Mouse (Mus musculus) limb, embryonic 11.5 days (tissue): ENCODE results near the gene Gng7. TPM values are rescaled to one million over a fixed set of nuclear protein-coding genes. Genes with fewer than 3 reads are reported as not detected.

Experiments used
- ATAC-seq: fragments of 200-750 bp; cut with Nextera tagmentation; 2 replicates; pipeline ENCODE4 v1.8.0; 2017; ENCODE audit warnings: low read depth; ENCODE audit not compliant: insufficient number of reproducible peaks, low FRiP score, low TSS enrichment
- DNase-seq: peaks from one replicate; pipeline ENCODE4 v3.0.0-alpha.2; 2015; ENCODE audit warnings: low spot score
- H3K27ac ChIP-seq: fragments of 300-500 bp; sonication (generic); replicated peaks from 2 replicates; pipeline ENCODE4 v1.5.1; 2014; ENCODE audit warnings: low read depth, mild to moderate bottlenecking, low read length
- H3K27me3 ChIP-seq: fragments of 300-500 bp; sonication (generic); 2 replicates; pipeline ENCODE4 v1.6.1; 2014; ENCODE audit warnings: mild to moderate bottlenecking, low read length, mixed read lengths; ENCODE audit not compliant: control insufficient read depth, insufficient read depth
- H3K36me3 ChIP-seq: fragments of 300-500 bp; sonication (generic); 2 replicates; pipeline ENCODE4 v1.6.1; 2014; ENCODE audit warnings: mild to moderate bottlenecking, low read length, moderate library complexity, mixed read lengths; ENCODE audit not compliant: control insufficient read depth, insufficient read depth
- H3K4me1 ChIP-seq: fragments of 300-500 bp; sonication (generic); 2 replicates; pipeline ENCODE4 v1.6.1; 2014; ENCODE audit warnings: low read length, mixed read lengths; ENCODE audit not compliant: control insufficient read depth, insufficient read depth
- H3K4me2 ChIP-seq: fragments of 300-500 bp; sonication (generic); 2 replicates; pipeline ENCODE4 v1.6.1; 2014; ENCODE audit warnings: low read depth, mild to moderate bottlenecking, moderate library complexity; ENCODE audit not compliant: severe bottlenecking
- H3K4me3 ChIP-seq: fragments of 300-500 bp; sonication (generic); 2 replicates; pipeline ENCODE4 v1.5.1; 2014; ENCODE audit warnings: low read depth, low read length
- H3K9ac ChIP-seq: fragments of 300-500 bp; sonication (generic); 2 replicates; pipeline ENCODE4 v1.6.1; 2014; ENCODE audit warnings: mild to moderate bottlenecking, low read length
- H3K9me3 ChIP-seq: fragments of 300-500 bp; sonication (generic); 2 replicates; pipeline ENCODE4 v1.6.1; 2016; ENCODE audit warnings: low read length; ENCODE audit not compliant: control insufficient read depth
- WGBS: fragments of 180-500 bp; shearing (Covaris S2); extraction: QIAGEN DNeasy Blood & Tissue Kit; methylation state at CpG from one replicate; pipeline ENCODE4 v1.1.7; 2014; 5-methylcytosine and 5-hydroxymethylcytosine counted together
- polyA plus RNA-seq: library from polyadenylated mRNA; unstranded; fragments of >200 nt; fragmentation: Nextera tagmentation; extraction: Ambion mirVana; gene quantifications from 2 replicates; pipeline ENCODE4 v1.2.1, GENCODE M21; 2014

The Gng7 gene
- polyA plus RNA-seq, 1 experiment from 2014 or later = 4.6 TPM

DNA sequence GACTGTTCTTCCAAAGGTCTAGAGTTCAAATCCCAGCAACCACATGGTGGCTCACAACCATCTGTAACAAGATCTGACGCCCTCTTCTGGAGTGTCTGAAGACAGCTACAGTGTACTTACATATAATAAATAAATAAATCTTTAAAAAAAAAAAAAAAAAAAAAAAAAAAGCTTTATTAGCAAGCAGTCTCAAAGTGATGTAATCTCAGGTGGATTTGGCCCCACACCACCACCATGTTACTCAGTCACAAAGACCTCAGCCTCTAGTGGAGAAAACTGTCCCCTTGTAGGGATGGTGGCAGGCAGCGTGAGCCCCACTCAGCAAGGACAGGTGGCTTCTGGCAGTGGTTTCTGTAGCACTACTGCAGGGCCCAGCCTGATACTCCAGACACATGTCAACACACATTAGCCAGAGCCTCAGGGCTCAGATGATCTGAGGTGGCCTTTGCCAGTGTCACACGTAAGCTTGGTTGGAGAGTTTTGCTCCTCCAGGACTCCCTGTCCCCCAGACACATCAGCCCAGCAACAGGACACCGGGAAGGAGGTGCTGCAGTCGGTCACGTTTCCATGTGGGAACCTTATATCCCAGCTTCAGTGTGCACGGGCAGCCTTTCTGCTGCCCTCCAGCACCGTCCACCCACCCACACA, 101.3 kb downstream of the Gng7 start:
- Histone ChIP-seq H3K27me3 (no peaks in the 10 kb centered on the region), H3K27ac (no peak overlapping the region), H3K4me3 (no peak overlapping the region), H3K36me3 (peaks cover 15% of the 10 kb centered on the region; the same call in 1 of the 2 replicates), H3K9ac (no peak overlapping the region), H3K9me3 (no peaks in the 10 kb centered on the region), H3K4me1 (0 out of 2 replicates have a peak, but pooled peaks cover 4% of the 10 kb centered on the region), H3K4me2 (no peak overlapping the region)
- WGBS = 93% methylated on average over 7 of the region's 8 CpGs
- ATAC-seq (no peak), DNase-seq (no peak)

GRCm38 (mm10) chr10:80911891-80912290, 102.9 kb downstream of the Gng7 start:
- ATAC-seq (no peak), DNase-seq (no peak)
- Histone ChIP-seq H3K27me3 (no peaks in the 10 kb centered on the region), H3K36me3 (peaks cover 20% of the 10 kb centered on the region; the same call in 1 of the 2 replicates), H3K4me2 (no peak overlapping the region), H3K9me3 (no peaks in the 10 kb centered on the region), H3K9ac (no peak overlapping the region), H3K27ac (no peak overlapping the region), H3K4me1 (no peaks in the 10 kb centered on the region), H3K4me3 (no peak overlapping the region)

DNA sequence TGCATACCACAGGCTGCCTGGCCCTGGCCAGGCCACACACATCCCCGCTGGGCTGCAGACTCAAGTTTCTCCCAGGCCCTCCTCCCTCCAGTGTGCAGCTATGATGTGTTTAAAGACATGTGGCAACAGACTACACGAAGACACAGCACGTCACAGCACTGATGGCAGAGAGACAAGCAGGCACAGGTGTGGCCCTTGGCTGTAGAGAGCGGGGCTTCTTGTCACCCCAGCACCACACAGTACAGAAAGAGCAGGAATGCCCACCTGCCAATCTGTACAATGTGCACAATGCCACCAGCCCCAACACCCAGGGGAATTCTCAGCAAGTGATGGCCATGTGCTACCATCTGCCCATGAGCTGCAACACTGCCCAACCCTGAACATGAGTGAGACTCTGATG, 103.4 kb downstream of the Gng7 start:
- Histone ChIP-seq H3K27me3 (no peaks in the 10 kb centered on the region), H3K9ac (no peak overlapping the region), H3K4me1 (no peaks in the 10 kb centered on the region), H3K4me3 (no peak overlapping the region), H3K4me2 (no peak overlapping the region), H3K27ac (no peak overlapping the region), H3K36me3 (peaks cover 20% of the 10 kb centered on the region; the same call in 1 of the 2 replicates), H3K9me3 (no peaks in the 10 kb centered on the region)
- 92% methylated on average over 4 of the region's 4 CpGs for WGBS
- DNase-seq (no peak), ATAC-seq (no peak)

DNA sequence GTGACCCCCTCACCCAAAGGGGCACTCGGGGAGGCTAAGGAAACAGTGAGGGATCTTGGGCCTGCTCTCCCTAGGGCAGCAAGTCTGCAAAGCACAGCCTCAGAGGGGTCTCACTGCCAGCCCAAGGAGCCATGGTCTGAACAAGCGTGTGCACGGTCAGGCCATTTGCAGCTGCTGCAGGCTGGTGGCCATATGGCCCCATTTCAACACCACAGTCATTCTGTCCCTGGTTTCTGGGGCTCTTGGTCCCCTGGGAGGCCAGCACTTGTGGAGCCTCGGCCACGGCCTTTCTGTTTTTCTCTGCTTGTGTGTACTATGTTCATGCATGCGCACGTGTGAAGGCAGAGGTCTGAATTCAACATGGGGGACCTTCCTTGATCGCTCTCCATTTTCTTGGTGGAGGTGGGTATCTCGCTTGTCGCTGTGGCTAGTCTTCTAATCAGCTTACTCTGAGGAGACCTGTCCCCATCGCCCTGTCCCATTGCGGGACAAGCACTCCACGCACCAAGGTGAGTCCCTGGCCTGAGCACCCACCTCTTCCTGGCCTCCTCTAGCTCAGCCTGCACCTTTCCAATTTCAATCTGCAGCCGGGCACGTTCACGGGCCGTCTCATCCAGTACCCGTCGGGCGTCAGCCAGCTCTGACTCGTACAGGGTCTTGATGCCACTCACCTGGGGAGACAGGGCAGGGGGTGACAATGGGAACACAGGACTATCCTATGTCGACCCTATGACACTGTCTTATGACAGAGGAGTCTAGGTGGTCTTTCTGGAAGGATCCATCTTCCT, 105.2 kb downstream of the Gng7 start:
- no peak overlapping the region for H3K4me3 ChIP-seq
- DNase-seq = no peak
- peaks cover 32% of the 10 kb centered on the region; the same call in 1 of the 2 replicates for H3K36me3 ChIP-seq
- no peak overlapping the region for H3K9ac ChIP-seq
- H3K27me3 ChIP-seq = no peaks in the 10 kb centered on the region
- no peak overlapping the region for H3K4me2 ChIP-seq
- ATAC-seq = no peak
- no peak overlapping the region for H3K27ac ChIP-seq
- no peaks in the 10 kb centered on the region for H3K9me3 ChIP-seq
- 91% methylated on average over 22 of the region's 22 CpGs for WGBS
- H3K4me1 ChIP-seq = no peaks in the 10 kb centered on the region

DNA sequence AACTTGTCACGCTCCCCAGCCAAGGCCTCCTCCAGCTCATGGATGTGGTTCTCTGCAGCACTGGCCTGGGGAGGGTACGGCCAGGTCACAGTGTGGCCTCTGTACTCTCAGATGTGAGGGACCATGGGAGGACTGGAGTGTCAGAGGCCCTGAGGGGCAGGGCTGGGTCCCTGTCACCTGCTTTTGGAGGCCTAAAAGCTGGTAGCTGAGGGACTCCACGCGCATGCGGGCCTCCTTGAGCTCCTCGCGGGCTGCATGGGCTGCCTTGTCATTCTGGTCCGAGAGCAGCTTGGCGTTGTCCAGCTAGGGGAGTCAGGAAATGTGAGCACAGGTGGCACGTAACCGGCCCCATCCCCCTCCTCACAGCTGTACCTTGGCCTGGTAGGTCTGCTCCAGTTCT, 110.0 kb downstream of the Gng7 start:
- no peak for ATAC-seq

GRCm38 (mm10) chr10:80904004-80904693, 110.6 kb downstream of the Gng7 start:
- H3K36me3 ChIP-seq = peaks cover 29% of the 10 kb centered on the region
- no peak for DNase-seq
- no peaks in the 10 kb centered on the region for H3K9me3 ChIP-seq
- peaks cover 6% of the 10 kb centered on the region; the same call in 1 of the 2 replicates for H3K4me1 ChIP-seq
- no peak overlapping the region for H3K4me2 ChIP-seq
- no peak overlapping the region for H3K27ac ChIP-seq
- H3K9ac ChIP-seq = no peak overlapping the region
- H3K4me3 ChIP-seq = no peak overlapping the region
- H3K27me3 ChIP-seq = no peaks in the 10 kb centered on the region
- WGBS = 88% methylated on average over 28 of the region's 28 CpGs
- no peak for ATAC-seq

More for the DNA sequence above, 110.0 kb downstream of the Gng7 start:
- Histone ChIP-seq H3K4me3 (no peak overlapping the region), H3K36me3 (peaks cover 34% of the 10 kb centered on the region), H3K9me3 (no peaks in the 10 kb centered on the region), H3K27ac (no peak overlapping the region), H3K9ac (no peak overlapping the region), H3K4me2 (no peak overlapping the region), H3K4me1 (peaks cover under 1% of the 10 kb centered on the region; the same call in 1 of the 2 replicates), H3K27me3 (no peaks in the 10 kb centered on the region)
- no peak for DNase-seq
- WGBS = 93% methylated on average over 11 of the region's 11 CpGs

DNA sequence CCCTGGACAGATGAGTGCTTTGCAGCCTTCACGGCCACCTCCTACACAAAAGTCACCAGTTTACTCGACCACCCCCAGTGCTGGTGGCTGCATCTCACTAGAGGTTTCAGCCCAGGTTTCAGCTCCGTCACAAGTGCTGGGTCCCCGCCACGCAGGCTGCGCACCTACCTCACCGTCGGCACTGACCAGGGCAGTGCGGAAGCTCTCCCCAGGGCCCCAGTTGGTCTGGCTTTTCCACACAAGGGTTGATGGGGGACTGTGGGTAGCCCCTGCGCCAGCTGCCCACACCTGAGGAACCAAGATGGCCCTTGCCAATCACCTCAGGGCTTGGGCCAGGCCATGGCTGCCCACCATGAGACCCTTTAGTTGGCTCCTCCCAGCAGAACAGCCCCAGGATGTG, 111.5 kb downstream of the Gng7 start:
- Histone ChIP-seq H3K27me3 (no peaks in the 10 kb centered on the region), H3K4me2 (no peak overlapping the region), H3K4me1 (peaks cover 6% of the 10 kb centered on the region; the same call in 1 of the 2 replicates), H3K4me3 (no peak overlapping the region), H3K9ac (no peak overlapping the region), H3K27ac (no peak overlapping the region), H3K9me3 (no peaks in the 10 kb centered on the region), H3K36me3 (peaks cover 25% of the 10 kb centered on the region)
- ATAC-seq = no peak
- no peak for DNase-seq
- WGBS = 92% methylated on average over 10 of the region's 10 CpGs

GRCm38 (mm10) chr10:80902273-80902940, 112.3 kb downstream of the Gng7 start:
- H3K4me3 ChIP-seq = no peak overlapping the region
- H3K4me2 ChIP-seq = no peak overlapping the region
- peaks cover 8% of the 10 kb centered on the region; the same call in 1 of the 2 replicates for H3K4me1 ChIP-seq
- no peak overlapping the region for H3K9ac ChIP-seq
- DNase-seq = no peak
- peaks cover 22% of the 10 kb centered on the region for H3K36me3 ChIP-seq
- no peaks in the 10 kb centered on the region for H3K27me3 ChIP-seq
- ATAC-seq = no peak
- no peak overlapping the region for H3K27ac ChIP-seq
- 93% methylated on average over 9 of the region's 9 CpGs for WGBS
- no peaks in the 10 kb centered on the region for H3K9me3 ChIP-seq
